Mouse (Mus musculus): ENCODE data around the gene Gm49342. TPM values are rescaled to one million over a fixed set of nuclear protein-coding genes. Genes with fewer than 3 reads are reported as not detected.
"Not testable (repeated sequence)": the region's sequence is repeated elsewhere in the genome, so short reads cannot be mapped to it uniquely, and the experiment has no call there.

The Gm49342 gene
- polyA plus RNA-seq, 1 experiment: 52.8 TPM

- H3K4me1 ChIP-seq (ENCODE audit: control insufficient read depth, insufficient read depth, low read length): peaks cover 8% of the 10 kb centered on the region
- no peak overlapping the region for H3K4me3 ChIP-seq (ENCODE audit: insufficient read depth, low read depth, low read length)
- no peaks in the 10 kb centered on the region for H3K36me3 ChIP-seq (ENCODE audit: control insufficient read depth, insufficient read depth, low read length)
- TF ChIP-seq CTCF (conservative IDR thresholded peaks at IDR 0.05; ENCODE audit: insufficient read depth, insufficient read length, low read depth, low read length) (no peak), POLR2A (IDR thresholded peaks at IDR 0.05; ENCODE audit: low read depth, low read length) (no peak)
- DNase-seq: peak; percentile 37
- 48% methylated on average over 4 of the region's 4 CpGs for WGBS
- H3K27ac ChIP-seq (ENCODE audit: insufficient read depth, low read depth, low read length): 0 out of 2 replicates have a peak overlapping the region, but pooled peaks have one; percentile 32
- H3K27me3 ChIP-seq (replicated peaks; ENCODE audit: control insufficient read depth, insufficient read depth, low read length): no peaks in the 10 kb centered on the region
Observed at GRCm38 (mm10) chr14:50973700-50974099, 29.4 kb downstream of the Gm49342 start.

GRCm38 (mm10) chr14:50975001-50975400 lies 30.7 kb downstream of the Gm49342 start:
- Histone ChIP-seq H3K4me1 (ENCODE audit: control insufficient read depth, insufficient read depth, low read length) (peaks cover 8% of the 10 kb centered on the region), H3K4me3 (ENCODE audit: insufficient read depth, low read depth, low read length) (no peak overlapping the region), H3K36me3 (ENCODE audit: control insufficient read depth, insufficient read depth, low read length) (no peaks in the 10 kb centered on the region), H3K27ac (ENCODE audit: insufficient read depth, low read depth, low read length) (no peak overlapping the region), H3K27me3 (replicated peaks; ENCODE audit: control insufficient read depth, insufficient read depth, low read length) (no peaks in the 10 kb centered on the region)
- no peak for TF ChIP-seq CTCF (conservative IDR thresholded peaks at IDR 0.05; ENCODE audit: insufficient read depth, insufficient read length, low read depth, low read length)
- TF ChIP-seq POLR2A (IDR thresholded peaks at IDR 0.05; ENCODE audit: low read depth, low read length): no peak
- DNase-seq: no peak
- WGBS: 90% methylated on average over 5 of the region's 5 CpGs

GRCm38 (mm10) chr14:50976674-50977073 lies 32.4 kb downstream of the Gm49342 start:
- Histone ChIP-seq H3K27ac (ENCODE audit: insufficient read depth, low read depth, low read length) (no peak overlapping the region), H3K27me3 (replicated peaks; ENCODE audit: control insufficient read depth, insufficient read depth, low read length) (no peaks in the 10 kb centered on the region), H3K4me1 (ENCODE audit: control insufficient read depth, insufficient read depth, low read length) (peaks cover 8% of the 10 kb centered on the region), H3K36me3 (ENCODE audit: control insufficient read depth, insufficient read depth, low read length) (no peaks in the 10 kb centered on the region), H3K4me3 (ENCODE audit: insufficient read depth, low read depth, low read length) (no peak overlapping the region)
- 28% methylated on average over 9 of the region's 9 CpGs for WGBS
- TF ChIP-seq CTCF (conservative IDR thresholded peaks at IDR 0.05; ENCODE audit: insufficient read depth, insufficient read length, low read depth, low read length) (0 out of 2 replicates have a peak, but pooled peaks have one; percentile 12), POLR2A (IDR thresholded peaks at IDR 0.05; ENCODE audit: low read depth, low read length) (no peak)
- peak; percentile 57 for DNase-seq

GRCm38 (mm10) chr14:50978451-50978850 lies 34.1 kb downstream of the Gm49342 start:
- H3K4me1 ChIP-seq (ENCODE audit: control insufficient read depth, insufficient read depth, low read length); DNase-seq; H3K27ac ChIP-seq (ENCODE audit: insufficient read depth, low read depth, low read length); H3K27me3 ChIP-seq (replicated peaks; ENCODE audit: control insufficient read depth, insufficient read depth, low read length); H3K36me3 ChIP-seq (ENCODE audit: control insufficient read depth, insufficient read depth, low read length); H3K4me3 ChIP-seq (ENCODE audit: insufficient read depth, low read depth, low read length): not testable (repeated sequence)
- 84% methylated on average over 6 of the region's 6 CpGs for WGBS

GRCm38 (mm10) chr14:50979631-50980030 lies 35.3 kb downstream of the Gm49342 start:
- Histone ChIP-seq H3K4me3 (ENCODE audit: insufficient read depth, low read depth, low read length) (no peak overlapping the region), H3K4me1 (ENCODE audit: control insufficient read depth, insufficient read depth, low read length) (peaks cover 8% of the 10 kb centered on the region), H3K27ac (ENCODE audit: insufficient read depth, low read depth, low read length) (peak overlapping the region; percentile 49; the same call in 1 of the 2 replicates), H3K36me3 (ENCODE audit: control insufficient read depth, insufficient read depth, low read length) (no peaks in the 10 kb centered on the region), H3K27me3 (replicated peaks; ENCODE audit: control insufficient read depth, insufficient read depth, low read length) (no peaks in the 10 kb centered on the region)
- DNase-seq: peak; percentile 57
- TF ChIP-seq POLR2A (IDR thresholded peaks at IDR 0.05; ENCODE audit: low read depth, low read length) (no peak), CTCF (conservative IDR thresholded peaks at IDR 0.05; ENCODE audit: insufficient read depth, insufficient read length, low read depth, low read length) (no peak)

- Histone ChIP-seq H3K4me3 (ENCODE audit: insufficient read depth, low read depth, low read length) (no peak overlapping the region), H3K27me3 (replicated peaks; ENCODE audit: control insufficient read depth, insufficient read depth, low read length) (no peaks in the 10 kb centered on the region), H3K27ac (ENCODE audit: insufficient read depth, low read depth, low read length) (0 out of 2 replicates have a peak overlapping the region, but pooled peaks have one; percentile 59), H3K36me3 (ENCODE audit: control insufficient read depth, insufficient read depth, low read length) (no peaks in the 10 kb centered on the region), H3K4me1 (ENCODE audit: control insufficient read depth, insufficient read depth, low read length) (peaks cover 8% of the 10 kb centered on the region)
- no peak for TF ChIP-seq CTCF (conservative IDR thresholded peaks at IDR 0.05; ENCODE audit: insufficient read depth, insufficient read length, low read depth, low read length)
- no peak for TF ChIP-seq POLR2A (IDR thresholded peaks at IDR 0.05; ENCODE audit: low read depth, low read length)
- no peak for DNase-seq
- WGBS: 12% methylated on average over 2 of the region's 2 CpGs
Observed at GRCm38 (mm10) chr14:50981207-50981606, 36.9 kb downstream of the Gm49342 start.

GRCm38 (mm10) chr14:50981837-50982236 lies 37.5 kb downstream of the Gm49342 start:
- WGBS: 64% methylated on average over 5 of the region's 5 CpGs
- no peak overlapping the region for H3K27ac ChIP-seq (ENCODE audit: insufficient read depth, low read depth, low read length)
- H3K4me1 ChIP-seq (ENCODE audit: control insufficient read depth, insufficient read depth, low read length): peaks cover 4% of the 10 kb centered on the region
- no peaks in the 10 kb centered on the region for H3K36me3 ChIP-seq (ENCODE audit: control insufficient read depth, insufficient read depth, low read length)
- no peaks in the 10 kb centered on the region for H3K27me3 ChIP-seq (replicated peaks; ENCODE audit: control insufficient read depth, insufficient read depth, low read length)
- H3K4me3 ChIP-seq (ENCODE audit: insufficient read depth, low read depth, low read length): no peak overlapping the region
- no peak for TF ChIP-seq CTCF (conservative IDR thresholded peaks at IDR 0.05; ENCODE audit: insufficient read depth, insufficient read length, low read depth, low read length)
- no peak for TF ChIP-seq POLR2A (IDR thresholded peaks at IDR 0.05; ENCODE audit: low read depth, low read length)
- no peak for DNase-seq

GRCm38 (mm10) chr14:50987668-50988067 lies 43.4 kb downstream of the Gm49342 start:
- peak; percentile 75 for DNase-seq

More at GRCm38 (mm10) chr14:50987668-50988067, 43.4 kb downstream of the Gm49342 start:
- WGBS: 66% methylated on average over 2 of the region's 2 CpGs
- Histone ChIP-seq H3K27ac (ENCODE audit: insufficient read depth, low read depth, low read length) (peak overlapping the region; percentile 77; the same call in 1 of the 2 replicates), H3K27me3 (replicated peaks; ENCODE audit: control insufficient read depth, insufficient read depth, low read length) (no peaks in the 10 kb centered on the region), H3K4me3 (ENCODE audit: insufficient read depth, low read depth, low read length) (no peak overlapping the region), H3K4me1 (ENCODE audit: control insufficient read depth, insufficient read depth, low read length) (peaks cover 13% of the 10 kb centered on the region), H3K36me3 (ENCODE audit: control insufficient read depth, insufficient read depth, low read length) (no peaks in the 10 kb centered on the region)
- TF ChIP-seq CTCF (conservative IDR thresholded peaks at IDR 0.05; ENCODE audit: insufficient read depth, insufficient read length, low read depth, low read length): no peak
- no peak for TF ChIP-seq POLR2A (IDR thresholded peaks at IDR 0.05; ENCODE audit: low read depth, low read length)

All from kidney, adult 2 months (tissue).